Mouse (Mus musculus) gastrocnemius, postnatal 14 days (tissue): ENCODE data around the gene Asb1. TPM values are rescaled to one million over a fixed set of nuclear protein-coding genes. Genes with fewer than 3 reads are reported as not detected.

Experiments
- DNase-seq: peaks from one replicate; pipeline ENCODE4 v3.0.0; 2021; ENCODE audit warnings: mixed read lengths
- intact Hi-C: fragments of 180-260 bp; cut with DNase I; formaldehyde crosslinking; loops from one replicate; pipeline ENCODE4 v1.15.1; 2025; ENCODE audit warnings: low total_unique reads
- long read RNA-seq, 2 experiments: library from polyadenylated mRNA; stranded (forward); transcript quantifications; one replicate each; pipeline ENCODE4 v2.0.0; 2021
- total RNA-seq, 2 experiments: library from RNA; stranded (reverse); gene quantifications; 2 replicates each; pipeline ENCODE4 v1.2.3; 2021

Asb1 gene
- total RNA-seq, result 10 to 100 TPM; 13.8 to 14.9 TPM
- long read RNA-seq, experiment 1, full-length matches to known transcripts, result 7 of 9 reads
- long read RNA-seq, experiment 1, partial matches to known transcripts, result 1 of 9 reads
- long read RNA-seq, experiment 1, other reads (novel, unspliced or antisense), result 1 of 9 reads
- long read RNA-seq, experiment 2, full-length matches to known transcripts, result 22 of 27 reads
- long read RNA-seq, experiment 2, partial matches to known transcripts, result 1 of 27 reads
- long read RNA-seq, experiment 2, other reads (novel, unspliced or antisense), result 4 of 27 reads

- intact Hi-C loops, result no loop called here
- DNase-seq, result peak; percentile 94
Observed at GRCm38 (mm10) chr1:91540271-91540826, at the start of gene Asb1. Gene Asb1 (plus strand): TSS chr1:91540544.

- intact Hi-C loops, result no loop called here
- DNase-seq, result no peak
Observed at GRCm38 (mm10) chr1:91492740-91493139, 47.6 kb upstream of the Asb1 start.

GRCm38 (mm10) chr1:91493938-91494337 is 46.4 kb upstream of the Asb1 start:
- intact Hi-C loops, result no loop called here
- no peak for DNase-seq

- peak; percentile 94 for DNase-seq
- intact Hi-C loops, result no loop called here
Observed at GRCm38 (mm10) chr1:91494457-91495140, 45.7 kb upstream of the Asb1 start, which contains the start of gene Traf3ip1. Gene Traf3ip1 (plus strand): TSS chr1:91494647.

GRCm38 (mm10) chr1:91495321-91495720 is 45.0 kb upstream of the Asb1 start:
- no peak for DNase-seq
- intact Hi-C loops, result no loop called here

- intact Hi-C loops, result no loop called here
Observed at GRCm38 (mm10) chr1:91498579-91498978, 41.8 kb upstream of the Asb1 start.

GRCm38 (mm10) chr1:91504615-91505014 is 35.7 kb upstream of the Asb1 start:
- DNase-seq, result no peak
- intact Hi-C loops, result no loop called here

More at GRCm38 (mm10) chr1:91498579-91498978, 41.8 kb upstream of the Asb1 start:
- DNase-seq, result no peak

- intact Hi-C loops, result no loop called here
- DNase-seq, result peak; percentile 18
Observed at GRCm38 (mm10) chr1:91514916-91515315, 25.4 kb upstream of the Asb1 start.

- DNase-seq, result no peak
- intact Hi-C loops, result no loop called here
Observed at GRCm38 (mm10) chr1:91515642-91516041, 24.7 kb upstream of the Asb1 start.

- intact Hi-C loops, result loop anchor here (5.0 kb wide), 1 partner anchor 234 kb away; no protein-coding TSS in a partner anchor
Observed at GRCm38 (mm10) chr1:91523759-91524158, 16.6 kb upstream of the Asb1 start.

GRCm38 (mm10) chr1:91525838-91526237 is 14.5 kb upstream of the Asb1 start:
- intact Hi-C loops, result loop anchor here (5.0 kb wide), 1 partner anchor 36 kb away; no protein-coding TSS in a partner anchor
- peak; percentile 16 for DNase-seq

More at GRCm38 (mm10) chr1:91523759-91524158, 16.6 kb upstream of the Asb1 start:
- DNase-seq, result peak; percentile 48

- no peak for DNase-seq
- intact Hi-C loops, result no loop called here
Observed at GRCm38 (mm10) chr1:91530166-91530565, 10.2 kb upstream of the Asb1 start.

- no peak for DNase-seq
- intact Hi-C loops, result no loop called here
Observed at GRCm38 (mm10) chr1:91532243-91532642, 8.1 kb upstream of the Asb1 start.

- DNase-seq, result peak; percentile 14
- intact Hi-C loops, result no loop called here
Observed at GRCm38 (mm10) chr1:91532892-91533291, 7.5 kb upstream of the Asb1 start.

GRCm38 (mm10) chr1:91533483-91533882 is 6.9 kb upstream of the Asb1 start:
- intact Hi-C loops, result no loop called here
- peak; percentile 24 for DNase-seq

GRCm38 (mm10) chr1:91533961-91534723 is 6.2 kb upstream of the Asb1 start:
- intact Hi-C loops, result no loop called here
- DNase-seq, result no peak

GRCm38 (mm10) chr1:91537786-91538569 is 2.4 kb upstream of the Asb1 start:
- DNase-seq, result no peak
- intact Hi-C loops, result no loop called here

GRCm38 (mm10) chr1:91538570-91538929 is 1.8 kb upstream of the Asb1 start:
- intact Hi-C loops, result no loop called here

GRCm38 (mm10) chr1:91539246-91539645 is 1.1 kb upstream of the Asb1 start:
- no peak for DNase-seq
- intact Hi-C loops, result no loop called here

More at GRCm38 (mm10) chr1:91538570-91538929, 1.8 kb upstream of the Asb1 start:
- no peak for DNase-seq
